Mouse (Mus musculus) R1 (cell line): ENCODE results near the gene Atp6v1fnb.

Source experiments
- DNase-seq: peaks from one replicate; pipeline ENCODE4 v3.0.0-alpha.2; 2018; ENCODE audit warnings: low read depth, low spot score

The Atp6v1fnb gene

GRCm38 (mm10) chr6:29463388-29463787 is 7.8 kb upstream of the Atp6v1fnb start:
- no peak for DNase-seq

GRCm38 (mm10) chr6:29467583-29468354 is 3.5 kb upstream of the Atp6v1fnb start, which contains the start of gene Atp6v1f:
Gene Atp6v1f, plus strand, starts transcription at chr6:29467718.
- DNase-seq: peak; percentile 97

GRCm38 (mm10) chr6:29468851-29469250 is 2.4 kb upstream of the Atp6v1fnb start:
- DNase-seq: no peak

- peak; percentile 96 for DNase-seq
Measured at GRCm38 (mm10) chr6:29473941-29474691, 2.9 kb downstream of the Atp6v1fnb start.

DNA sequence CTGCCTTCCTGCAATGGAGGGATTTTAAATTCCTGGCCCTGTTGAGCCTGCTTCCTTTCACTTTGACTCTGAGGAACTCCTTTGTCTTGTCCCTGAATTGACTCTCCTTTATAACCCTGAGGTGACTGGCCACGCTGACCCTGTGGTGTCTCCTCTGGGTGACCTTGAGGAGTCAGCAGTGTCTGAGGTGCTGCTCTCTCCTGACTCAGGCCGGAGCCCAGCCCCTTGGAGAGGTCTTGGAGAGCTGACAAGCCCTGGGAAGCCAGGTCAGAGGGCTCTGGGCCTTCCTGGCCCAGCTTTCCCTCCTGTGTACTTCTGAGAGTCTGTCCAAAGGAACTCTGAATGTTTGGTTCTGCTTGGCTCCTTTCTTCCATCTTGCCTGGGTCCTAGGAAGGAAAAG is 3.5 kb downstream of the Atp6v1fnb start:
- peak; percentile 43 for DNase-seq

GRCm38 (mm10) chr6:29482691-29483090 is 11.5 kb downstream of the Atp6v1fnb start:
- no peak for DNase-seq

- peak; percentile 86 for DNase-seq
Measured at GRCm38 (mm10) chr6:29484716-29485559, 13.7 kb downstream of the Atp6v1fnb start.

DNA sequence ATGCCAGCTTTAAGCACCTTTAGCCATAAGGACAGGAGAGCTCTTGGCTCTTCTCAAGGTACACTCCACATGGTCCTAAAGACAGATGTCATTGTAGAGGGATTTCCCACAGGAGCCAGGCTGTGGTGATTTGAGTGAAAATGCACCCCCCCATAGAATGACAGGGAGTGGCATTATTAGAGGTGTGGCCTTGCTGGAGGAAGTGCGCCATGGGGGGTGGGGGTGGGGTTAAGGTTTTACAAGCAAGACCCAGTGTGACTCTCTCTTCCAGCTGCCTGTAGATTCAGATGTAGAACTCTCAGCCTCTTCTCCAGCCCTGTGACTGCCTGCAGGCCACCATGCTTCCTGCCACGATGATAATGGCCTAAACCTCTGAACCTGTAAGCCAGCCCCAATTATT is 14.7 kb downstream of the Atp6v1fnb start:
- peak; percentile 84 for DNase-seq

- DNase-seq: no peak
Measured at GRCm38 (mm10) chr6:29494101-29494500, 22.9 kb downstream of the Atp6v1fnb start.

DNA sequence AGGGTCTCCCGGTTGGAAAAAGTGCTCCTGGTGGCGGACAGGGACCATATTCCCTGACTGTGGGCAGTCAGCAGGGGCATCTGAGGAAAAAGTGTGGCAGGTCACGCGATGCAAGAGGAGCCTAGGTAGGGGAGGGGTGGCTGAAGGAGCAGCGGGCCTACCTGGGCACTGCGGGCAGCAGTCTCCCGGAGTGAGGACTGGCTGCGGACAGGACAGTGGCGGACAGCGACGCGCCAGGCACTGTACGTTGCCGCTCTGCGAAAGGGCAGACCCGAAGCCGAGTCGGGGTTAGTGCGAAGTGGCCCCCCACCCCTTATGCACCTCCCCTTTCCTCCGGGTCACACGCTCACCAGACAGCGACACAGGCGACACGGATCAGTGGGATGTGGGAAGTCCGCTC is 25.0 kb downstream of the Atp6v1fnb start:
- DNase-seq: no peak

DNA sequence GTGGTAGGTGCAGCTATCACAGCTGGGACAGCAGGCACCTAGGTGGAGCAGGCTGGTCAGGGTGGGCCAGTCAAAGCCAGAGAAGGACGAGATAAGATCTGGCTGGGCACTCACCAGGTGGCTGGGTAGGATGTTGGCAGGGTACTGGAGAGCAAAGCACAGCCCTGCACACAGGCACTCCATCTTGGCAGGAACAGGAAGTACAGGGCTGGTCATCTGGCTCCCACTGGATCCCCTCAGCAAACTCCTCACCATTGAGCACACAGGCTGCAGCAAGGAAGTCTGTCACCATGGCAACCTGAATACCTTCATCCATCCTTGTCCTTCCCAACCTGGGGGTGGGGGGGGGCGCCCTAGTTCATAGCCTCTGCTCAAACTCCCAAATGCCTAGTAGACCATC is 26.6 kb downstream of the Atp6v1fnb start:
- DNase-seq: peak; percentile 49

DNA sequence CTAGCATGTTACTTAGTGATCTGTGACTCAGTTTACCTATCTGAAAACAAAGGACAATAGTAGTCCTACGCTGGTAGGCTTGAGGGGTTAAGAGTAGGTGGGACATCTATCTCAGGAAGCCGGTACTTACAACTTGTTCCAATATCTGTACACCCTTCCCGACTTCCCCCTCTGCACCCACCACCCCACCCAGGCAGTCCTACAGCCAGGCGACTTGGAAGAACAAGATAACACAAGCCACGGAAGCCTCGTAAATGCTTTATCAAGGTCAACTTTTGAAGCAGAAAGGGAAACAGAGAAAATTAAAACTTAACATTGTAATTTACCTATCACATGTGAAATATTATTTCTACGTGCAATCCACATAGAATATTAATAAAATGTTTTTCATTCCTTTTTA is 28.9 kb downstream of the Atp6v1fnb start:
- no peak for DNase-seq

DNA sequence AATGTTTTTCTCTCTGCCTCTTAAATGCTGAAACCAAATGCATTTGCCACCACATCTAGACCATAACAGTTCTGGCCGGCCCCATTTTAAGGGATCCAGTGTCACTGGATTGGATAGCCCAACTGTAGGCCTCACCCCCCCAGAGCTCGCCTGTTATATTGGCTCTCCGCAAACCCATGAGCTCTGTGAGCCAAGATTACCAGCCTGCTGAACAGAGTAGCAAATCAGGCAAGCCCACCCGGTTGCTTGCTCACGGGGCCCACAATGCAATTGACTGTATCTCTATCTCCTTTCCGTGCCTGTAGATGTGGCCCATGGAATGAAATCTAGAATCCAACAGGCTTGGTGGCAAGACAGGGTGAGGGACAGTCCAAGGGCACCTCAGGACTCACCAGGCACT is 29.6 kb downstream of the Atp6v1fnb start:
- no peak for DNase-seq

GRCm38 (mm10) chr6:29501599-29501998 is 30.4 kb downstream of the Atp6v1fnb start:
- no peak for DNase-seq

GRCm38 (mm10) chr6:29505493-29505892 is 34.3 kb downstream of the Atp6v1fnb start:
- no peak for DNase-seq

DNA sequence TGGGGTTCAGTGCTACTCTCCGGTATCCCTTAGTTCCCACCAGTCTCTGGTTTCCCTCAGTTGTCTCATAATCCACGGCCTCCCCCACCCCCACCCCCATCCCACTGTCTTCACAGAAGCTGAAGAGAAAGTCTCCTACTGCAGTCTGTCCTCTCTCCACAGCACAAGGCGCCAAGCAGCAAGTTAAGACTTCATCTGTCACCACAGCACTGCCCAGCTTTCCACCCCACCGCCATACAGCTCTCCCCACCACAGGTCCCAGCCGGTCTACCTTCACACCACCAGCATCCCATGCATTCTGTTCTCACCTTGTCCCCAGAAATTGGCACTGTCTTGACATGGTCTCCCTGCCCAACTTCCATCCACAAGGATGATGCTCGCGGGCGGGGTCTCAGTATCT is 35.6 kb downstream of the Atp6v1fnb start:
- DNase-seq: no peak

DNA sequence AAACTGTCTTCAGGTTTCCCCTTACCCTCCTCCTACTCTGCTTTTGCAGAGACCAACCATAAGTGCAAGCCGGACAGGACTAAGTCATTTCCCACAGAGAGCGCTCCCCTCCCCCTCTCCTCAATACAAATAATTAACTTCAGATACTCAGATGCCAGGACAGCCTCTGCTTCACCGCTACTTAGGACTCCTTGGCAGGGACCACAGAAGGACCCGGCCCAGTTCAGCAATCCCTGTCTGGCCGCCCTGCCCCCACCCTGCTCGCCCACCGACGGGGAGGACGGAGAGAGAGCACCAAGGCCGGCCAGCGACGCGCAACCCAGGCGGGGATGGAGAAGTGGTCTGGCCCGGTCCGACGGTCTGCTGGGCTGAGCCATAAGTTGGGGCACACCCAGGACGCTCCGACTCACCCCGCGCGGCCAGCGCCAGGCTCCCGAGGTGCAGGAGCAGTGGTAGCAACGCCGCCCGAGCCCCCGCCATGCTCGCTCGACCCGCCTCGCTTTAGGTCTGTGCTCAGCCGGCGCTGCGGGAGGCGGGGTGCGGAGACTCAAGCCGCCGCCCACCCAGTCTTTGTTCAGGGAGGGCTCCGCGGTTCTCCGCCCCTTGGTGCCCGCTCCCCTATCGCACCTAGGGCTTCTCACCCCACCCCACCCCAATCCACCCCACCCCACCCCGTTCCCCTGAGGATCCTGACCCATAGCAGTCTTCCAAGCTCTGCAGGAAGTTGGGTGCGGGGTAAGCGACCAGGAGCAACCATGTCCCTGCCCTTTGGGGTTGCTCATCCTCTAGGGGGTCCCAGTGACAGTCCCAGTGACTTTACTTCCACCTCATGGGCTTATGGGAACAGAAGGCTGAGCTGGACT is 36.4 kb downstream of the Atp6v1fnb start, which contains the start of gene Kcp:
Gene Kcp (minus strand): TSS at position 506 of the 863 bp plus-strand sequence.
- DNase-seq: peak; percentile 45

GRCm38 (mm10) chr6:29509086-29509485 is 37.8 kb downstream of the Atp6v1fnb start:
- peak; percentile 34 for DNase-seq

- peak; percentile 73 for DNase-seq
Measured at GRCm38 (mm10) chr6:29513284-29513683, 42.0 kb downstream of the Atp6v1fnb start.

GRCm38 (mm10) chr6:29517139-29517538 is 45.9 kb downstream of the Atp6v1fnb start:
- DNase-seq: peak; percentile 76
